Mouse (Mus musculus) limb, embryonic 12.5 days (tissue): ENCODE data around the gene Adam15. TPM values are rescaled to one million over a fixed set of nuclear protein-coding genes. Genes with fewer than 3 reads are reported as not detected.

Source experiments
- ATAC-seq: fragments of 200-750 bp; cut with Nextera tagmentation; 2 replicates; pipeline ENCODE4 v1.8.0; 2017; ENCODE audit warnings: low read depth, moderate TSS enrichment; ENCODE audit not compliant: insufficient number of reproducible peaks, insufficient read depth, low FRiP score, low TSS enrichment
- H3K27ac ChIP-seq: fragments of 300-500 bp; sonication (generic); 2 replicates; pipeline ENCODE4 v1.5.1; 2016; ENCODE audit warnings: mild to moderate bottlenecking, moderate library complexity
- H3K27me3 ChIP-seq: fragments of 300-500 bp; sonication (generic); 2 replicates; pipeline ENCODE4 v1.6.1; 2016; ENCODE audit warnings: mild to moderate bottlenecking, moderate library complexity
- H3K36me3 ChIP-seq: fragments of 300-500 bp; sonication (generic); 2 replicates; pipeline ENCODE4 v1.6.1; 2016; ENCODE audit warnings: mild to moderate bottlenecking, moderate library complexity
- H3K4me1 ChIP-seq: fragments of 300-500 bp; sonication (generic); replicated peaks from 2 replicates; pipeline ENCODE4 v1.6.1; 2016
- H3K4me2 ChIP-seq: fragments of 300-500 bp; sonication (generic); 2 replicates; pipeline ENCODE4 v1.6.1; 2016; ENCODE audit warnings: mild to moderate bottlenecking, moderate library complexity
- H3K4me3 ChIP-seq: fragments of 300-500 bp; sonication (generic); replicated peaks from 2 replicates; pipeline ENCODE4 v1.5.1; 2016; ENCODE audit warnings: mild to moderate bottlenecking
- H3K9ac ChIP-seq: fragments of 300-500 bp; sonication (generic); replicated peaks from 2 replicates; pipeline ENCODE4 v1.6.1; 2016; ENCODE audit warnings: mild to moderate bottlenecking, moderate library complexity
- H3K9me3 ChIP-seq: fragments of 300-500 bp; sonication (generic); 2 replicates; pipeline ENCODE4 v1.6.1; 2016; ENCODE audit warnings: mild to moderate bottlenecking, moderate library complexity
- WGBS: fragments of 180-500 bp; shearing (Covaris S2); methylation state at CpG from one replicate; pipeline ENCODE4 v1.1.7; 2016; 5-methylcytosine and 5-hydroxymethylcytosine counted together
- polyA plus RNA-seq: library from polyadenylated mRNA; unstranded; fragments of >200 nt; fragmentation: Nextera tagmentation; extraction: Ambion mirVana; gene quantifications from 2 replicates; pipeline ENCODE4 v1.2.1, GENCODE M21; 2016

Gene Adam15
- polyA plus RNA-seq, 1 experiment from 2014 or later: 32.1 TPM

GRCm38 (mm10) chr3:89390699-89391662 is 41.2 kb upstream of the Adam15 start:
- peak overlapping the region; percentile 54; the same call in 1 of the 2 replicates for H3K9ac ChIP-seq
- ATAC-seq: no peak
- peak overlapping the region; percentile 53 for H3K4me3 ChIP-seq
- WGBS: 13% methylated on average over 19 of the region's 19 CpGs
- H3K27me3 ChIP-seq: peaks cover 26% of the 10 kb centered on the region
- peak overlapping the region; percentile 100 for H3K4me2 ChIP-seq
- no peaks in the 10 kb centered on the region for H3K9me3 ChIP-seq
- H3K4me1 ChIP-seq: peaks cover 64% of the 10 kb centered on the region
- no peaks in the 10 kb centered on the region for H3K36me3 ChIP-seq
- H3K27ac ChIP-seq: no peak overlapping the region

GRCm38 (mm10) chr3:89390111-89390515 is 40.3 kb upstream of the Adam15 start:
- 52% methylated on average over 5 of the region's 5 CpGs for WGBS
- Histone ChIP-seq H3K27me3 (peaks cover 26% of the 10 kb centered on the region), H3K4me1 (peaks cover 61% of the 10 kb centered on the region)

GRCm38 (mm10) chr3:89388901-89389740 is 39.3 kb upstream of the Adam15 start:
- 60% methylated on average over 6 of the region's 6 CpGs for WGBS
- Histone ChIP-seq H3K27me3 (peaks cover 26% of the 10 kb centered on the region), H3K4me2 (no peak overlapping the region), H3K27ac (no peak overlapping the region), H3K9ac (no peak overlapping the region), H3K4me1 (peaks cover 58% of the 10 kb centered on the region), H3K4me3 (no peak overlapping the region), H3K9me3 (no peaks in the 10 kb centered on the region), H3K36me3 (no peaks in the 10 kb centered on the region)
- no peak for ATAC-seq

More at GRCm38 (mm10) chr3:89390111-89390515, 40.3 kb upstream of the Adam15 start:
- Histone ChIP-seq H3K4me3 (no peak overlapping the region), H3K9ac (no peak overlapping the region), H3K27ac (no peak overlapping the region), H3K4me2 (no peak overlapping the region), H3K36me3 (no peaks in the 10 kb centered on the region), H3K9me3 (no peaks in the 10 kb centered on the region)
- ATAC-seq: no peak

GRCm38 (mm10) chr3:89388134-89388881 is 38.5 kb upstream of the Adam15 start:
- Histone ChIP-seq H3K4me2 (no peak overlapping the region), H3K4me3 (no peak overlapping the region), H3K4me1 (peaks cover 54% of the 10 kb centered on the region), H3K36me3 (no peaks in the 10 kb centered on the region), H3K9me3 (no peaks in the 10 kb centered on the region), H3K9ac (no peak overlapping the region), H3K27me3 (peaks cover 26% of the 10 kb centered on the region), H3K27ac (no peak overlapping the region)
- ATAC-seq: no peak
- WGBS: 77% methylated on average over 11 of the region's 11 CpGs

- no peak overlapping the region for H3K4me3 ChIP-seq
- H3K4me1 ChIP-seq: peaks cover 48% of the 10 kb centered on the region
- no peaks in the 10 kb centered on the region for H3K36me3 ChIP-seq
- WGBS: 79% methylated on average over 11 of the region's 11 CpGs
- no peak overlapping the region for H3K9ac ChIP-seq
- H3K27me3 ChIP-seq: peaks cover 20% of the 10 kb centered on the region
- H3K9me3 ChIP-seq: no peaks in the 10 kb centered on the region
- ATAC-seq: no peak
- no peak overlapping the region for H3K4me2 ChIP-seq
- no peak overlapping the region for H3K27ac ChIP-seq
Measured at GRCm38 (mm10) chr3:89387632-89388031, 37.8 kb upstream of the Adam15 start.

GRCm38 (mm10) chr3:89386438-89387420 is 36.9 kb upstream of the Adam15 start:
- no peak overlapping the region for H3K27ac ChIP-seq
- peaks cover 39% of the 10 kb centered on the region for H3K4me1 ChIP-seq
- no peak overlapping the region; the same call in 1 of the 2 replicates for H3K4me3 ChIP-seq
- no peak for ATAC-seq
- WGBS: 44% methylated on average over 17 of the region's 17 CpGs
- no peaks in the 10 kb centered on the region for H3K36me3 ChIP-seq
- no peak overlapping the region for H3K4me2 ChIP-seq
- H3K9me3 ChIP-seq: no peaks in the 10 kb centered on the region
- no peak overlapping the region for H3K9ac ChIP-seq
- peaks cover 11% of the 10 kb centered on the region for H3K27me3 ChIP-seq

GRCm38 (mm10) chr3:89385451-89385850 is 35.7 kb upstream of the Adam15 start:
- no peaks in the 10 kb centered on the region for H3K36me3 ChIP-seq
- ATAC-seq: no peak
- H3K4me2 ChIP-seq: no peak overlapping the region
- H3K4me3 ChIP-seq: no peak overlapping the region
- 36% methylated on average over 10 of the region's 11 CpGs for WGBS
- no peaks in the 10 kb centered on the region for H3K9me3 ChIP-seq
- H3K27ac ChIP-seq: no peak overlapping the region
- H3K27me3 ChIP-seq: no peaks in the 10 kb centered on the region
- H3K4me1 ChIP-seq: peaks cover 26% of the 10 kb centered on the region
- 0 out of 2 replicates have a peak overlapping the region, but pooled peaks have one; percentile 27 for H3K9ac ChIP-seq

GRCm38 (mm10) chr3:89384331-89385076 is 34.7 kb upstream of the Adam15 start:
- Histone ChIP-seq H3K27me3 (no peaks in the 10 kb centered on the region), H3K4me3 (no peak overlapping the region), H3K9ac (no peak overlapping the region), H3K4me1 (peaks cover 22% of the 10 kb centered on the region), H3K36me3 (no peaks in the 10 kb centered on the region), H3K4me2 (peak overlapping the region; percentile 10; the same call in 1 of the 2 replicates), H3K27ac (peak overlapping the region; percentile 0; the same call in 1 of the 2 replicates), H3K9me3 (no peaks in the 10 kb centered on the region)
- ATAC-seq: no peak
- 71% methylated on average over 9 of the region's 12 CpGs for WGBS

- ATAC-seq: no peak
- Histone ChIP-seq H3K4me1 (peaks cover 25% of the 10 kb centered on the region), H3K27ac (no peak overlapping the region), H3K4me2 (no peak overlapping the region), H3K27me3 (no peaks in the 10 kb centered on the region), H3K36me3 (no peaks in the 10 kb centered on the region), H3K9me3 (no peaks in the 10 kb centered on the region), H3K4me3 (no peak overlapping the region), H3K9ac (no peak overlapping the region)
- WGBS: 84% methylated on average over 5 of the region's 5 CpGs
Measured at GRCm38 (mm10) chr3:89383651-89384255, 34.0 kb upstream of the Adam15 start.
